Mouse (Mus musculus): ENCODE data around the gene Anln. TPM values are rescaled to one million over a fixed set of nuclear protein-coding genes. Genes with fewer than 3 reads are reported as not detected.
"Not testable (repeated sequence)": the region's sequence is repeated elsewhere in the genome, so short reads cannot be mapped to it uniquely, and the experiment has no call there.

Gene Anln
- total RNA-seq, 2 experiments from 2014 or later = 73.3 to 102 TPM

- ATAC-seq (ENCODE audit: poor library complexity, severe bottlenecking) = not testable (repeated sequence)
Observed at GRCm38 (mm10) chr9:22403501-22403900, 14.5 kb upstream of the Anln start.

- no peak for ATAC-seq (ENCODE audit: poor library complexity, severe bottlenecking)
Observed at GRCm38 (mm10) chr9:22402976-22403375, 14.0 kb upstream of the Anln start.

GRCm38 (mm10) chr9:22402001-22402400 lies 13.0 kb upstream of the Anln start:
- ATAC-seq (ENCODE audit: poor library complexity, severe bottlenecking) = no peak

DNA sequence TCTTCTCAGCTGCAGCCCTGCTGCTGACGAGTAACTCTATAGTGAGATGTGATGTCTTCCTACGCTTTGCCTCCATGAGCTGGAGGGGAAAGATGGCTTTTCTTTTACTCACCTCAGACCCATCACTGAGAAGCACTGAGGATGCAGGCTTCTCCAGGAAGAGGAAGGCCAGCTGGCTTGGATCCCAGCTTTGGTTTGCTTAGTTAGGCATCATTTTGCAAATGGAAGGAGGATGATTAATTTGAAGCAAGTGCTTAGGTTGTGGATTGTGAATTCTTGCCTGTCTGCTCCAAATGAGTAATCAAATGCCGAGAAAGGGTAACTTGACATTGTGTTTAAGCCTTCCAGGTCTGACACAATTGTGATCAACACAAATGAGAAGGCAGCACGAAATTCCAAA lies 10.0 kb upstream of the Anln start:
- no peak for ATAC-seq (ENCODE audit: poor library complexity, severe bottlenecking)

GRCm38 (mm10) chr9:22394725-22395124 lies 5.7 kb upstream of the Anln start:
- ATAC-seq (ENCODE audit: poor library complexity, severe bottlenecking) = peak; percentile 80

- ATAC-seq (ENCODE audit: poor library complexity, severe bottlenecking) = no peak
Observed at GRCm38 (mm10) chr9:22390390-22390789, 1.4 kb upstream of the Anln start.

- no peak for ATAC-seq (ENCODE audit: poor library complexity, severe bottlenecking)
Observed at GRCm38 (mm10) chr9:22389736-22390245, 803 bp upstream of the Anln start.

DNA sequence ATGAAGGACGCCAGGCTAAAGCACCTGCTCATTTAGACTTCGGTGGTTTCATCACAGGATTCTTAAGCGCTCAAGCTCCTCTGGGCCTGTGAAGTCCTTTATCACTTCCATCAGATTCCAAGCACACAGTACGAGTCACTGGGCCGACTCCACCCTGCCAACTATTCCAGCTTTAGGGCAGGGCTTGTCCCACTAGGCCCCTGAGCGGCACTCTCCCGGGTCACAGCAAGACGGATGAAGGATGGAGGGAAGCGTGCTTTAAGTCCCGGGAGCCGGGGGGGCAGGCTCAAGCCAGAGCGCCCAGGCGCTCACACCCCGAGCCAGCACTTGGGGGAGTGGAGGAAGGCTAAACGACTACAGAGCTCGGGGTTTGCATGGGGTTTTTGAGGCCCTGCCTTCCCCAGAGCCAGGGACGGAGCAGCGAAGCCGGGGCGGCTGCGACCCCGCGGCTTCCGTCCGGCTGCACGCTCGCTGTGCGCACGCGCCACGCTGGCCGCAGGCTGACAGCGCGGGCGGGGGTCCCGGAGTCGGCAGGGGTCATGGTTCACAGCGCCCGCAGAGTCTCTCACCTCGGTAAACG lies 497 bp downstream of the Anln start:
- peak; percentile 14 for ATAC-seq (ENCODE audit: poor library complexity, severe bottlenecking)

- ATAC-seq (ENCODE audit: poor library complexity, severe bottlenecking) = 0 out of 2 replicates have a peak, but pooled peaks have one; percentile 29
Observed at GRCm38 (mm10) chr9:22387901-22388300, 1.1 kb downstream of the Anln start.

DNA sequence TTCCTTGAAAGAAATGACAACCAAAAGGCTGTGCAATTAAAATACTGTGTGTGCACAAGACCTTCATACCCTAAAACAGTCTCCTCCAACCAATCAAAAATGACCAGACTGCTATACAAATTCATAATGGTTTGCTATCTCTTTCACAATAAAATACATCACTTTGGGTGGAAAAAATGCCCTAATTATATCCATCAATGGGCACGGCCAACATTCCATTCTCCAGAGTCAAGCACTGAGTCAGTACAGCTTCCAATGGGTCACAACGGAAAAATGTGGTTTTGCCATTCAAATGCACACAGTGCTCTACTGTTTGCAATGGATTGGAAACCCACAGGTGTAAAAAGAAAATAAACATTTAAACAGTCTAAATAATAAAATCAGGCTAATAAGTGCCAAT lies 3.1 kb downstream of the Anln start:
- ATAC-seq (ENCODE audit: poor library complexity, severe bottlenecking) = no peak

DNA sequence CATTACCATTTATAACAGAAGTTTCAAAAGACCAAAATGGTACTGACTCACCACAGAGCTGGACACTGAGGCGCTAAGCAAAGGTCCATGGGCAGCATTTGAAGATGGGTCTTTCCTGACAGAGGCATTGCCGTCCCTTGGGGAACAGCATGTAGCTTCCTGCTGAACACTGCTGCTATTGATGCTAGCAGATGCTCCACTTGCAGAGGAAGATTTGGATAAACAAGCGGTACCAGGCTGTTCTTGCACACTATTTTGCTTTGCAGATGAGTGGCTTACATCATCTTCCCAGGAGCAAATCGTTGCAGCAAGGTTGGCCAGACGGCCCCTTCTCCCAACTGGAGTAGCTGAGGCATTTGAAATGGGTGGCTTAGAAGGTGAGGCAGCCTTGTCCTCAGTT lies 12.9 kb downstream of the Anln start:
- no peak for ATAC-seq (ENCODE audit: poor library complexity, severe bottlenecking)

DNA sequence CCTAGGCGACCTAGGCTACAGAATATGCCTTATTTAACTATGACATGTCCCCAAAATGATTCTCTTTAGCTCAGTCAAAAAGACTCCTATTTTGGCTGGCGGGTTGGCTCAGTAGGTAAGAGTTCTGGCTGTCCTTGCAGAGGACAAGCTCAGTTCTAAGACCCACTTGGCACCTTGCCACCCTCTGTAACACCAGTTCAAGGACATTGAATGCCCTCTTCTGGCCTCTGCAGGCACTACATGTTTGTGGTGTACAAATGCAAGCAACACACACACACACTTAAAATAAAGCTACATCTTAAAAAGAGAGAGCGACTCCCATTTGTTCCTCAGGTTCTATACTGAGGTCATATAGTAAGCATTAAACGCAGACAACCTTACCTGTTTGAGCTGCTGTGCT lies 16.2 kb downstream of the Anln start:
- ATAC-seq (ENCODE audit: poor library complexity, severe bottlenecking) = no peak

DNA sequence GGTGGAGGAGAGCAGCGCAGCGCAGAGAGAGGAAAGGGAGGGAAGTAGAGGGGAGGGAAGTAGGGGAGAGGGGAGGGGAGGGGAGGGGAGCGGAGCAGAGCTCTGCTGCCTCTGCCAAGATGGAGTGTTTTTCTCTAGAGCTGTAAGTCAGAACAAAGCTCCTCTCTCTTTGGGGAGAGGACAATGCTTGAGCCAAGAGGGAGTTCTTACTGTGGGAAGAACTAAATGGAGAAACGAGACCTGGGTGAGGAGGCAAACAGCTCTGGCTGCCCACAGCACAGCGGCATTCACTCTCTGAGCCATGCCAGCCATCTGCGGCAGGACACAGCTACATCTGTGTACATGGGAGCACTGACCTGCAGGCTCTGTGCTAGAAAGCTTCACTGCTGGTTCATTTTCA lies 21.0 kb downstream of the Anln start:
- ATAC-seq (ENCODE audit: poor library complexity, severe bottlenecking) = peak; percentile 29; the same call in 1 of the 2 replicates

DNA sequence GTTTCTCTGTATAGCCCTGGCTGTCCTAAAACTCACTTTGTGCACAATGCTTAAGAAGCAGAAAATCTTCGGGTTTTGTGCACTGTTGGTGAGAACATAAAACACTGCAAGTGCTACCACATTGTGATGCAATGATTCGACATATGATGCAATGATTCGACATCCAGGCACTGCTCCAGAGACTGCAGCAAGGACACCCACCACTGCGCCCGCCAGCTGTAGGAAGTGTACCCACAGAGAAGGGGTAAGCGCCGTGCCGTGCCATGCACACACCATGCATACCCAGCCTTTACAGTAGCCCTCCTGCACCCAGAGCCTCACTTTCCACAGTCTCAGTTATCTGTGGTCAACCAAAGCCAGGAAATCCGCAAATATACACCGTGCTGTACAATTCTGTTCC lies 22.4 kb downstream of the Anln start:
- peak; percentile 76 for ATAC-seq (ENCODE audit: poor library complexity, severe bottlenecking)

- no peak for ATAC-seq (ENCODE audit: poor library complexity, severe bottlenecking)
Observed at GRCm38 (mm10) chr9:22366221-22366620, 22.8 kb downstream of the Anln start.

GRCm38 (mm10) chr9:22360916-22361315 lies 28.1 kb downstream of the Anln start:
- ATAC-seq (ENCODE audit: poor library complexity, severe bottlenecking) = no peak

- no peak for ATAC-seq (ENCODE audit: poor library complexity, severe bottlenecking)
Observed at GRCm38 (mm10) chr9:22355919-22356318, 33.1 kb downstream of the Anln start.

GRCm38 (mm10) chr9:22353901-22354300 lies 35.1 kb downstream of the Anln start:
- ATAC-seq (ENCODE audit: poor library complexity, severe bottlenecking) = no peak

- ATAC-seq (ENCODE audit: poor library complexity, severe bottlenecking) = no peak
Observed at GRCm38 (mm10) chr9:22353465-22353864, 35.5 kb downstream of the Anln start.

GRCm38 (mm10) chr9:22340331-22340730 lies 48.7 kb downstream of the Anln start:
- no peak for ATAC-seq (ENCODE audit: poor library complexity, severe bottlenecking)

DNA sequence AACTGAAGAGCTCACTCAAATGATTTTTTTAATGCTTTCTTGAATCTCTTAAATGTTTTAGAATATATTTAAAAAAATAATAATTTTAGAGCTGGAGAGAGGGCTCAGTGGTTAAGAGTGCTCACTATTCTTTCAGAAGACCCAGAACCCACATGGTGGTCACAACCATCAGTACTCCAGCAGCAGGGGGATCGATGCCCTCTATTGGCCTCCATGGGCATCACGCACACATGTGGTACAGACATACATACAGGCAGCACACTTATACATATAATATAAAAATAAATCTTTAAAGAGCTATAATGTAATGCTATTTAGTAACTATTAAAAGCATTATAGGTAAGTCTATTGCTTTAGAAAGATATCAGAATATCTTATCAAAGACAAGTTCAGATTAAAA lies 51.8 kb downstream of the Anln start:
- ATAC-seq (ENCODE audit: poor library complexity, severe bottlenecking) = no peak

GRCm38 (mm10) chr9:22327475-22328387 lies 61.3 kb downstream of the Anln start:
- ATAC-seq (ENCODE audit: poor library complexity, severe bottlenecking) = peak; percentile 97
